Mouse (Mus musculus) kidney, embryonic 15.5 days (tissue): ENCODE measurements around the gene Uqcc2. TPM values are rescaled to one million over a fixed set of nuclear protein-coding genes. Genes with fewer than 3 reads are reported as not detected.

Experiments
- ATAC-seq: fragments of 200-750 bp; cut with Nextera tagmentation; replicated peaks from 2 replicates; pipeline ENCODE4 v1.8.0; 2017; ENCODE audit warnings: moderate TSS enrichment; ENCODE audit not compliant: low FRiP score
- H3K27ac ChIP-seq: fragments of 300-500 bp; sonication (generic); 2 replicates; pipeline ENCODE4 v1.5.1; 2015; ENCODE audit warnings: mild to moderate bottlenecking, inconsistent platforms
- H3K27me3 ChIP-seq: fragments of 300-500 bp; sonication (generic); 2 replicates; pipeline ENCODE4 v1.6.1; 2015; ENCODE audit warnings: inconsistent platforms
- H3K36me3 ChIP-seq: fragments of 300-500 bp; sonication (generic); 2 replicates; pipeline ENCODE4 v1.6.1; 2015; ENCODE audit warnings: inconsistent platforms
- H3K4me1 ChIP-seq: fragments of 300-500 bp; sonication (generic); 2 replicates; pipeline ENCODE4 v1.6.1; 2015; ENCODE audit warnings: inconsistent platforms
- H3K4me2 ChIP-seq: fragments of 300-500 bp; sonication (generic); 2 replicates; pipeline ENCODE4 v1.6.1; 2015; ENCODE audit warnings: moderate library complexity, mild to moderate bottlenecking, inconsistent platforms
- H3K4me3 ChIP-seq: fragments of 300-500 bp; sonication (generic); replicated peaks from 2 replicates; pipeline ENCODE4 v1.5.1; 2015; ENCODE audit warnings: mild to moderate bottlenecking, inconsistent platforms
- H3K9ac ChIP-seq: fragments of 300-500 bp; sonication (generic); 2 replicates; pipeline ENCODE4 v1.6.1; 2015; ENCODE audit warnings: mild to moderate bottlenecking, inconsistent platforms
- H3K9me3 ChIP-seq: fragments of 300-500 bp; sonication (generic); replicated peaks from 2 replicates; pipeline ENCODE4 v1.6.1; 2016; ENCODE audit warnings: inconsistent platforms
- WGBS: fragments of 180-500 bp; shearing (Covaris S2); methylation state at CpG from one replicate; pipeline ENCODE4 v1.1.7; 2015; ENCODE audit warnings: mixed read lengths; 5-methylcytosine and 5-hydroxymethylcytosine counted together
- polyA plus RNA-seq: library from polyadenylated mRNA; unstranded; fragments of >200 nt; fragmentation: Nextera tagmentation; extraction: Ambion mirVana; gene quantifications from 2 replicates; pipeline ENCODE4 v1.2.1, GENCODE M21; 2015

Gene Uqcc2
- polyA plus RNA-seq, 1 experiment from 2014 or later: 297 TPM

- Histone ChIP-seq H3K4me1 (peaks cover 3% of the 10 kb centered on the region; the same call in 1 of the 2 replicates), H3K36me3 (peaks cover 45% of the 10 kb centered on the region), H3K4me2 (no peak overlapping the region), H3K27me3 (no peaks in the 10 kb centered on the region), H3K27ac (no peak overlapping the region), H3K9ac (no peak overlapping the region), H3K9me3 (no peaks in the 10 kb centered on the region), H3K4me3 (no peak overlapping the region)
- 67% methylated on average over 9 of the region's 9 CpGs for WGBS
- ATAC-seq: no peak
Observed at GRCm38 (mm10) chr17:27090068-27090467, 43.6 kb downstream of the Uqcc2 start.

- WGBS: 44% methylated on average over 12 of the region's 12 CpGs
- no peak overlapping the region for H3K9ac ChIP-seq
- H3K36me3 ChIP-seq: peaks cover 31% of the 10 kb centered on the region
- ATAC-seq: no peak
- H3K4me3 ChIP-seq: no peak overlapping the region
- peaks cover 20% of the 10 kb centered on the region for H3K4me1 ChIP-seq
- H3K4me2 ChIP-seq: no peak overlapping the region
- no peaks in the 10 kb centered on the region for H3K27me3 ChIP-seq
- no peaks in the 10 kb centered on the region for H3K9me3 ChIP-seq
- no peak overlapping the region for H3K27ac ChIP-seq
Observed at GRCm38 (mm10) chr17:27087426-27087825, 46.3 kb downstream of the Uqcc2 start.

- no peak overlapping the region for H3K27ac ChIP-seq
- no peak overlapping the region for H3K9ac ChIP-seq
- peaks cover 30% of the 10 kb centered on the region for H3K4me1 ChIP-seq
- H3K36me3 ChIP-seq: peaks cover 16% of the 10 kb centered on the region
- ATAC-seq: no peak
- no peak overlapping the region for H3K4me2 ChIP-seq
- WGBS: 68% methylated on average over 2 of the region's 2 CpGs
- no peaks in the 10 kb centered on the region for H3K9me3 ChIP-seq
- H3K27me3 ChIP-seq: no peaks in the 10 kb centered on the region
- no peak overlapping the region for H3K4me3 ChIP-seq
Observed at GRCm38 (mm10) chr17:27085676-27086075, 48.0 kb downstream of the Uqcc2 start.

- Histone ChIP-seq H3K4me2 (no peak overlapping the region), H3K9me3 (no peaks in the 10 kb centered on the region), H3K27ac (peak overlapping the region; percentile 27; the same call in 1 of the 2 replicates), H3K4me1 (peaks cover 38% of the 10 kb centered on the region), H3K36me3 (no peaks in the 10 kb centered on the region), H3K9ac (no peak overlapping the region), H3K27me3 (no peaks in the 10 kb centered on the region), H3K4me3 (no peak overlapping the region)
- WGBS: 75% methylated on average over 9 of the region's 9 CpGs
- ATAC-seq: no peak
Observed at GRCm38 (mm10) chr17:27083601-27084000, 50.1 kb downstream of the Uqcc2 start.

GRCm38 (mm10) chr17:27082796-27083195 is 50.9 kb downstream of the Uqcc2 start:
- ATAC-seq: no peak
- H3K27ac ChIP-seq: peak overlapping the region; percentile 18; the same call in 1 of the 2 replicates
- 57% methylated on average over 8 of the region's 8 CpGs for WGBS
- H3K4me3 ChIP-seq: no peak overlapping the region
- peaks cover 38% of the 10 kb centered on the region for H3K4me1 ChIP-seq
- no peak overlapping the region for H3K9ac ChIP-seq
- no peaks in the 10 kb centered on the region for H3K9me3 ChIP-seq
- no peaks in the 10 kb centered on the region for H3K27me3 ChIP-seq
- no peak overlapping the region for H3K4me2 ChIP-seq
- peaks cover 2% of the 10 kb centered on the region for H3K36me3 ChIP-seq

GRCm38 (mm10) chr17:27081868-27082267 is 51.8 kb downstream of the Uqcc2 start:
- Histone ChIP-seq H3K36me3 (peaks cover 9% of the 10 kb centered on the region), H3K4me3 (no peak overlapping the region), H3K27ac (peak overlapping the region; percentile 60), H3K4me1 (peaks cover 35% of the 10 kb centered on the region), H3K9me3 (no peaks in the 10 kb centered on the region), H3K4me2 (no peak overlapping the region), H3K27me3 (no peaks in the 10 kb centered on the region), H3K9ac (no peak overlapping the region)
- WGBS: 71% methylated on average over 5 of the region's 5 CpGs
- ATAC-seq: no peak

- WGBS: 80% methylated on average over 6 of the region's 6 CpGs
- ATAC-seq: no peak
- Histone ChIP-seq H3K4me2 (no peak overlapping the region), H3K9ac (no peak overlapping the region), H3K4me1 (peaks cover 50% of the 10 kb centered on the region), H3K27ac (no peak overlapping the region), H3K9me3 (no peaks in the 10 kb centered on the region), H3K4me3 (no peak overlapping the region), H3K27me3 (no peaks in the 10 kb centered on the region), H3K36me3 (peaks cover 11% of the 10 kb centered on the region)
Observed at GRCm38 (mm10) chr17:27078499-27078898, 55.2 kb downstream of the Uqcc2 start.

GRCm38 (mm10) chr17:27077920-27078319 is 55.8 kb downstream of the Uqcc2 start:
- Histone ChIP-seq H3K9me3 (no peaks in the 10 kb centered on the region), H3K9ac (no peak overlapping the region), H3K27me3 (no peaks in the 10 kb centered on the region), H3K4me2 (no peak overlapping the region), H3K27ac (no peak overlapping the region), H3K36me3 (peaks cover 11% of the 10 kb centered on the region), H3K4me1 (peaks cover 51% of the 10 kb centered on the region), H3K4me3 (no peak overlapping the region)
- 85% methylated on average over 6 of the region's 6 CpGs for WGBS
- no peak for ATAC-seq

- Histone ChIP-seq H3K36me3 (peaks cover 11% of the 10 kb centered on the region), H3K9me3 (no peaks in the 10 kb centered on the region), H3K4me2 (no peak overlapping the region), H3K4me3 (no peak overlapping the region), H3K27me3 (no peaks in the 10 kb centered on the region), H3K27ac (no peak overlapping the region), H3K4me1 (peaks cover 46% of the 10 kb centered on the region), H3K9ac (no peak overlapping the region)
- no peak for ATAC-seq
- 94% methylated on average over 7 of the region's 7 CpGs for WGBS
Observed at GRCm38 (mm10) chr17:27077133-27077532, 56.6 kb downstream of the Uqcc2 start.

- no peaks in the 10 kb centered on the region for H3K27me3 ChIP-seq
- no peaks in the 10 kb centered on the region for H3K9me3 ChIP-seq
- H3K9ac ChIP-seq: no peak overlapping the region
- H3K4me1 ChIP-seq: peaks cover 36% of the 10 kb centered on the region
- peaks cover 11% of the 10 kb centered on the region for H3K36me3 ChIP-seq
- ATAC-seq: no peak
- peak overlapping the region; percentile 68; the same call in 1 of the 2 replicates for H3K27ac ChIP-seq
- no peak overlapping the region for H3K4me3 ChIP-seq
- no peak overlapping the region for H3K4me2 ChIP-seq
- 73% methylated on average over 17 of the region's 17 CpGs for WGBS
Observed at GRCm38 (mm10) chr17:27074849-27075745, 58.6 kb downstream of the Uqcc2 start.

- Histone ChIP-seq H3K4me2 (no peak overlapping the region), H3K4me1 (peaks cover 42% of the 10 kb centered on the region), H3K9me3 (no peaks in the 10 kb centered on the region), H3K27ac (peak overlapping the region; percentile 68), H3K27me3 (no peaks in the 10 kb centered on the region), H3K4me3 (no peak overlapping the region), H3K36me3 (peaks cover 11% of the 10 kb centered on the region), H3K9ac (no peak overlapping the region)
- WGBS: 40% methylated on average over 6 of the region's 6 CpGs
- ATAC-seq: peak; percentile 34; the same call in 1 of the 2 replicates
Observed at GRCm38 (mm10) chr17:27074236-27074635, 59.5 kb downstream of the Uqcc2 start.

- no peaks in the 10 kb centered on the region for H3K27me3 ChIP-seq
- H3K27ac ChIP-seq: peak overlapping the region; percentile 68; the same call in 1 of the 2 replicates
- 63% methylated on average over 9 of the region's 9 CpGs for WGBS
- H3K4me2 ChIP-seq: no peak overlapping the region
- peaks cover 44% of the 10 kb centered on the region for H3K4me1 ChIP-seq
- H3K4me3 ChIP-seq: no peak overlapping the region
- H3K9me3 ChIP-seq: no peaks in the 10 kb centered on the region
- no peak overlapping the region for H3K9ac ChIP-seq
- H3K36me3 ChIP-seq: peaks cover 11% of the 10 kb centered on the region
- ATAC-seq: peak; percentile 33; the same call in 1 of the 2 replicates
Observed at GRCm38 (mm10) chr17:27073778-27074177, 59.9 kb downstream of the Uqcc2 start.
